Mouse (Mus musculus) heart, embryonic 13.5 days (tissue): Measurements from ENCODE around the gene Ifih1. TPM values are rescaled to one million over a fixed set of nuclear protein-coding genes. Genes with fewer than 3 reads are reported as not detected.

Experiments used
- ATAC-seq: fragments of 200-750 bp; cut with Nextera tagmentation; 2 replicates; pipeline ENCODE4 v1.8.0; 2017; ENCODE audit warnings: moderate TSS enrichment; ENCODE audit not compliant: insufficient number of reproducible peaks, low FRiP score, low TSS enrichment; ENCODE audit errors: extremely low read depth
- H3K27ac ChIP-seq: fragments of 300-500 bp; sonication (generic); replicated peaks from 2 replicates; pipeline ENCODE4 v1.5.1; 2015; ENCODE audit warnings: moderate library complexity, mild to moderate bottlenecking, inconsistent platforms
- H3K27me3 ChIP-seq: fragments of 300-500 bp; sonication (generic); replicated peaks from 2 replicates; pipeline ENCODE4 v1.6.1; 2015; ENCODE audit warnings: mild to moderate bottlenecking, inconsistent platforms
- H3K36me3 ChIP-seq: fragments of 300-500 bp; sonication (generic); 2 replicates; pipeline ENCODE4 v1.6.1; 2015; ENCODE audit warnings: mild to moderate bottlenecking, inconsistent platforms
- H3K4me1 ChIP-seq: fragments of 300-500 bp; sonication (generic); 2 replicates; pipeline ENCODE4 v1.6.1; 2015; ENCODE audit warnings: inconsistent platforms
- H3K4me2 ChIP-seq: fragments of 300-500 bp; sonication (generic); 2 replicates; pipeline ENCODE4 v1.6.1; 2015; ENCODE audit warnings: inconsistent platforms, mild to moderate bottlenecking, moderate library complexity
- H3K4me3 ChIP-seq: fragments of 300-500 bp; sonication (generic); 2 replicates; pipeline ENCODE4 v1.5.1; 2015; ENCODE audit warnings: moderate library complexity, mild to moderate bottlenecking, inconsistent platforms
- H3K9ac ChIP-seq: fragments of 300-500 bp; sonication (generic); 2 replicates; pipeline ENCODE4 v1.6.1; 2015; ENCODE audit warnings: inconsistent platforms, mild to moderate bottlenecking, moderate library complexity
- H3K9me3 ChIP-seq: fragments of 300-500 bp; sonication (generic); 2 replicates; pipeline ENCODE4 v1.6.1; 2016; ENCODE audit warnings: inconsistent platforms
- WGBS: fragments of 180-500 bp; shearing (Covaris S2); methylation state at CpG from one replicate; pipeline ENCODE4 v1.1.7; 2015; ENCODE audit warnings: mixed read lengths; 5-methylcytosine and 5-hydroxymethylcytosine counted together
- polyA plus RNA-seq: library from polyadenylated mRNA; unstranded; fragments of >200 nt; fragmentation: Nextera tagmentation; extraction: Ambion mirVana; gene quantifications from 2 replicates; pipeline ENCODE4 v1.2.1, GENCODE M21; 2015

The Ifih1 gene
- polyA plus RNA-seq, 1 experiment from 2014 or later: 1.4 TPM

DNA sequence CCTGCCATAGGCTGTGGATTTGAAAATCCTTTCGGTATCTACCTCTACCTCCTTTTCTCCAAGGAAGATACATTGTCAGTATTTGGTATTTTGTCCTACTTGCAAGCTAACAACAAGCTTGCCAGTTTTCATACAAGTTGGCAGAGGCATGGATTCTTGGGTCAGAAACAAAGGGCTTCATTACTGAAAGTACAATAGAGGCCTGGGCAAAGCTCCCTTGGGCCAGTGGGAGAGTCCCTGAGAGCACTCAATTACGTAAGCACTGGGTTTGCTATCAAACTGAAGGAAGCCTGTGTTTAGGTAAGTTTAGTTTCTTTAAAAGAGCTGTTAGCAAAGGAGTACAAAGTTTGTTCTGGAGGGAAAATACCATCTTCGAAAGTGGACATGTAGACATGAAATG is 16.5 kb upstream of the Ifih1 start:
- WGBS: 79% methylated on average over 3 of the region's 3 CpGs
- no peak overlapping the region for H3K27ac ChIP-seq
- no peak overlapping the region for H3K9ac ChIP-seq
- H3K36me3 ChIP-seq: no peaks in the 10 kb centered on the region
- H3K4me2 ChIP-seq: no peak overlapping the region
- H3K27me3 ChIP-seq: 0 out of 2 replicates have a peak, but pooled peaks cover 3% of the 10 kb centered on the region
- H3K4me3 ChIP-seq: no peak overlapping the region
- 0 out of 2 replicates have a peak, but pooled peaks cover 8% of the 10 kb centered on the region for H3K4me1 ChIP-seq
- ATAC-seq: no peak
- H3K9me3 ChIP-seq: no peaks in the 10 kb centered on the region

DNA sequence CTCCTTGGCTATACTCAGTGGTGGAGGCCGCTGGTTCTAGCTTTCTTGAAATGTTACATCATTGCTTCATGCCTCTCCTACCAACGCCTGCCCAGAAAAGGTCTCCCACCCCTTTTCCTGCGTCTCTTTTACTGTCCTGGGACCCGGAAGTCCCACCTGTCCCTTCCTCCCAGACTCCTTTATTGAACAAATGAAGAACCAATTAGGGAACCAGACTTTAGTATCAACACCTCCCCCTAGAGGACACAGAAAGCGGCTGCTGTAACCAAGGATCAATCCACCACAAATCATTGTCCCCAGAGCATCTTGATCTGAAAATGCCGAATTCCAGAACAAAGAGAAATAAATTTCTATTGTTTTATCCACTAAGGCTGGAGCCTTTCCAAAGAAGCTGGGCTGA is 14.5 kb upstream of the Ifih1 start:
- no peak overlapping the region for H3K27ac ChIP-seq

DNA sequence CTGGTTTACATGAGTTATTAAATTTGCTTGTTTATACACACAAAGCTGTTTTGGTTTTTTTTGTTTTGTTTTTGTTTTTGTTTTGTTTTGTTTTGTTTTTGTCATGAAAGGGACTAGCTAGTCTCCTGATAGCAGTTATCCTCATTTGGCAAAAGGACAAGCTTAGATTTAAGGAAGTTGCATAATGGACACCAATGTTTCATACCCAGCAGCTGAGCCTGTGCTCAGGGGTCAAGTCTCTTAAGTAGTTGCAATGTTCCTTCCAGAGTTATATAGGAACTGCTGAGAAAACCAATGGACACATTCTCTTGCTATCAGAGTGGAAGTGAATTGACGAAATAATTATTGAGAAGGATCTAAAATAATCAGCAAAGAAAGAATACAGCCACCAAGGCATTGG is 10.0 kb upstream of the Ifih1 start:
- no peak overlapping the region for H3K4me2 ChIP-seq
- H3K4me1 ChIP-seq: 0 out of 2 replicates have a peak, but pooled peaks cover 12% of the 10 kb centered on the region
- no peaks in the 10 kb centered on the region for H3K9me3 ChIP-seq
- H3K27me3 ChIP-seq: no peaks in the 10 kb centered on the region; the same call in 1 of the 2 replicates
- H3K9ac ChIP-seq: no peak overlapping the region
- no peak overlapping the region for H3K27ac ChIP-seq
- no peaks in the 10 kb centered on the region for H3K36me3 ChIP-seq
- no peak for ATAC-seq
- 80% methylated on average over 1 of the region's 1 CpGs for WGBS
- H3K4me3 ChIP-seq: no peak overlapping the region

More for the DNA sequence above, 14.5 kb upstream of the Ifih1 start:
- Histone ChIP-seq H3K27me3 (peaks cover 3% of the 10 kb centered on the region; the same call in 1 of the 2 replicates), H3K4me1 (0 out of 2 replicates have a peak, but pooled peaks cover 9% of the 10 kb centered on the region), H3K9me3 (no peaks in the 10 kb centered on the region), H3K36me3 (no peaks in the 10 kb centered on the region), H3K9ac (no peak overlapping the region), H3K4me2 (no peak overlapping the region), H3K4me3 (no peak overlapping the region)
- 45% methylated on average over 6 of the region's 6 CpGs for WGBS
- ATAC-seq: no peak

DNA sequence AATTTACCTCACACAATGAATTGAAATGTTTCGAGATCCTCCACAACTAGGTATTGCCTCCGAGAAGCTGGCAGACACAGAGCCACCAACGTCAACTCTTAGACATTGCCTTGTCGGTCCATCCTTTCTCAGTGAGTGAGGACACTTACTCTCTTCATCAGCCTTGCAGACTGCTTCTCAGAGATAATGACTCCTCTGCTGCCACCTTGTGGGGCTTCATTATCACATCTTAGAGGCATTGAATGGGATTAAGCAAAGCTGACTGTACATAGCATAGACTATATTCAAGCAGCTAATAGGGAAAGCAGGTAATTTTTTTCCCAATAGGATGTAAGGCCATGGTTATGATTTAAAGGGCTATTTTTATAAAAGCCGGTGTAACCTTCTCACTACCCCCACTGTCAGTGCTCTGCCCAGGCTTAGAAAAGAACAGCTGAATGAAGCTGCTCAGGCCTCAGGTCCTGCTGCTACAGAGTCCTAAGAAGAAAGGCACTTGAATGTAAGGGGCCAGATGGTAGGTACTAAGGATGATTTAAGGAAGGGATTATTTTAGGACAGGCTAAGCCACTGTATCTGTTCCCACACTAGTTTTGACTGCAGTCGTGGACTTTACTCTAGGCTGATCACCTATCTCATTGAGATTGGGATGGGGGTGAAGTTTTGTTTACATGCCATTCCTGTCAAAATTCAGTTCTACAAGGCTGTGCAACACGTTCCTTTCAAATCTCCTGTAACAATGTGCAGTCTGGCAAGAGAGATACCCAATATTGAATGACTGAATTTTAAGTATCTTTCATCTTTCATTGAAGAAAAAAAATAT is 8.7 kb upstream of the Ifih1 start:
- H3K27me3 ChIP-seq: no peaks in the 10 kb centered on the region; the same call in 1 of the 2 replicates
- H3K9ac ChIP-seq: no peak overlapping the region
- H3K27ac ChIP-seq: no peak overlapping the region
- H3K4me2 ChIP-seq: no peak overlapping the region
- H3K4me3 ChIP-seq: no peak overlapping the region
- no peaks in the 10 kb centered on the region for H3K9me3 ChIP-seq
- 36% methylated on average over 7 of the region's 7 CpGs for WGBS
- ATAC-seq: no peak
- no peaks in the 10 kb centered on the region for H3K36me3 ChIP-seq
- H3K4me1 ChIP-seq: 0 out of 2 replicates have a peak, but pooled peaks cover 15% of the 10 kb centered on the region

DNA sequence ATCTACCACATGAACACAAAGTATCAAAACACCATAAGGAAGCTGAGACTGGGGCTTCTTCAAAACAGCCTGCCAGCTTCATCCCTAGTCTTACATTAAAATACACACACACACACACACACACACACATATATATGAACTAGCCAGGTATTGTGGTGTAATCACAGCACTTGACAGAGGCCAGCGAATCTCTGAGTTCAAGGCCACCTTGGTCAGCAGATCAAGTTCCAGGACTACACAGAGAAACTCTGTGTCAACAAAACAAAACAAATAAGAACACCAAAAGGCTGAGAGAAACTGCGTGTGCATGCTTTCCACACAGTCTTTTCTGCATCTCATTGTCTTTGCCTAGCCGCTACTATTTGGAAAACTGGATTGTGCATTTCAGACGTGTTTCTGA is 6.4 kb upstream of the Ifih1 start:
- Histone ChIP-seq H3K36me3 (no peaks in the 10 kb centered on the region), H3K9ac (no peak overlapping the region), H3K27ac (no peak overlapping the region), H3K4me2 (no peak overlapping the region), H3K4me3 (no peak overlapping the region), H3K27me3 (no peaks in the 10 kb centered on the region; the same call in 1 of the 2 replicates), H3K9me3 (no peaks in the 10 kb centered on the region), H3K4me1 (0 out of 2 replicates have a peak, but pooled peaks cover 15% of the 10 kb centered on the region)
- ATAC-seq: no peak
- WGBS: 73% methylated on average over 4 of the region's 4 CpGs

DNA sequence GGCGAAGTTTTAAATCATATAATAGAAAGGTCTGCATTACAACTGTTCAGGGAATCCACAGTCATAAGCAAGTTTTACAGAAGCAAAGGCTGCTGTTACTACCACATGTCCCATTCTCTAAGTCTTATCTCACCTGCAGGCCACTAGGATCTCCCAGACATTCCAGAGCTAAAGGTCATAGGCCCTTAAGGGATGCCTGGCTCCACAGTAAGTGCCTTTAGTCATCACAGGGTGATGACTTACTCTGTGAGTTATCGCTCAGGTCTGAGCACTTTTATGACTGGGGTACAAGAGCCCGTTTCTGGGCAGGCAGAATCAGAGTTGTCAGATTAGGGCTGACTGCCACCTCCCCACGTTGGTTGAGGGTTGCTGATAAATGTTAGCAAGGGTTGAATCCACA is 5.8 kb upstream of the Ifih1 start:
- H3K27ac ChIP-seq: no peak overlapping the region
- H3K36me3 ChIP-seq: no peaks in the 10 kb centered on the region
- H3K27me3 ChIP-seq: no peaks in the 10 kb centered on the region; the same call in 1 of the 2 replicates
- H3K4me3 ChIP-seq: no peak overlapping the region
- no peak overlapping the region for H3K4me2 ChIP-seq
- no peaks in the 10 kb centered on the region for H3K9me3 ChIP-seq
- WGBS: 51% methylated on average over 4 of the region's 4 CpGs
- peaks cover 17% of the 10 kb centered on the region for H3K4me1 ChIP-seq
- ATAC-seq: no peak
- H3K9ac ChIP-seq: no peak overlapping the region

DNA sequence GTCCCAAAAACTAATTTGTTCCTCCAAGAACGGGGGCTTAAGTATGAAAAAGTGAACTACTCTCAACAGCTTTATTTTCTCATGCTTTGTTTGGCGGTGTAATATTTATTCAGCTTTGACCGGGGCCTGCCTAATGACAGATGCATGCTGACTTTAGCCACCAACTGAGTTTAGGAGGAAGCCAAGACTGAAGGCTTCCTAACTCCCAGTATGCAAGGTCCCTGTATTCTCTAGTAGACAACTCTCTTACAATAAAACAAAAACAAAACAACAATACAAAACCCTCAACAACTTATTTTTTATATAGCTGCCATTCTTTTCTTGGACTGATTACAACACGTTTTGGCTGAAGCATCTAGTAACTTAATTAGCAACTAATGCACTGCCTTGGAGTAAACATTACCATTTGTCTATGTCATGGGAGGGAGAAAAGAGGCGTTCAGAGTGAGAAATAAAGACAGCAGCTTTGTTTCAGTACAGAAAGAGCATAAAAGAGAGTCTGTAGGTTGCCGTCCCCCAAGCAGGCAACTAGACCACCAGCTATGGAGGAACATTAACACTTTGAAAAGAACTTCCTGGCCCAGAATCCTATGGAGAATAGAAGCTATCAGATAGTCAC is 725 bp upstream of the Ifih1 start:
- no peaks in the 10 kb centered on the region for H3K27me3 ChIP-seq
- peaks cover 18% of the 10 kb centered on the region for H3K4me1 ChIP-seq
- no peaks in the 10 kb centered on the region for H3K36me3 ChIP-seq
- no peaks in the 10 kb centered on the region for H3K9me3 ChIP-seq
- peak overlapping the region; percentile 83 for H3K9ac ChIP-seq
- peak overlapping the region; percentile 76 for H3K4me2 ChIP-seq
- peak overlapping the region; percentile 71 for H3K4me3 ChIP-seq
- H3K27ac ChIP-seq: peak overlapping the region; percentile 78; the same call in 1 of the 2 replicates
- no peak for ATAC-seq
- WGBS: 30% methylated on average over 6 of the region's 6 CpGs

DNA sequence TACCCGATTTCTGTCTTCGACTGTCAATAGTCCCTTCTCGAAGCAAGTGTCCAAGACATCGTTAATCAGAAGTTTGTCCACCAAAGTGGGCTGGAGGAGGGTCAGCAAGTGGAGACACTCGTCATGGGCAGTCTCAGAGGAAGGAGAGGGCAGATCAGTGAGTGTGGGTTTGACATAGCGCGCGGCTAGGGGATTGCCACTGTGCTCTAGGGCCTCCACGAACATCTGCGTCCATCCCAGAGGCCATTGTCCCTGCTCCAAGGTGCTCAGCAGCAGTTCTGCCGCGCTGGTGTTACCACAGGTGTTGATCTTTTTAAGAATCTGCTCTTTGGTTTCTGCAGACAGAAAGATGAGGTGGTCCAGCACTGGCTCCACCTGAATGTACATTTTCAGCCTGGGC is 580 bp downstream of the Ifih1 start:
- 37% methylated on average over 12 of the region's 12 CpGs for WGBS
- H3K36me3 ChIP-seq: no peaks in the 10 kb centered on the region
- H3K9ac ChIP-seq: peak overlapping the region; percentile 83
- peak overlapping the region; percentile 71 for H3K4me3 ChIP-seq
- no peaks in the 10 kb centered on the region for H3K9me3 ChIP-seq
- H3K27ac ChIP-seq: no peak overlapping the region
- H3K4me2 ChIP-seq: peak overlapping the region; percentile 76
- ATAC-seq: no peak
- no peaks in the 10 kb centered on the region for H3K27me3 ChIP-seq
- H3K4me1 ChIP-seq: peaks cover 18% of the 10 kb centered on the region

DNA sequence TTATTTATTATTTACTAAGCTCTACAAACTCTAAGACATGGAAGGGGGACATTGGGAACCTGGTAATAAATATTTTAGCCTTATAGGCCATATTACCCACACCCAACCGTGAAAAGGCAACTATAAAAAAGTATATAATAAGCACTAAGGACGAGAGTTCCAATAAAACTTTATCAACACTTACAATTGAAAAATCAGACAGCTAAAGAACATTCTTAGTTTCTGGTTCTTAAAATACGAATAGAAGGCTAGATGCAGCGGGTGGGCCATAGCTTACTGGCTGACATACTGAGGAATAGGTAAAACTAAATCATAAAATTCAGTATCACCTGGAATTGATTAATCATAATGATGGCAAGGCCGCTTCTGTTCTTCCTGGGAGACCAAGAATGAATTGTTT is 1.2 kb downstream of the Ifih1 start:
- no peaks in the 10 kb centered on the region for H3K36me3 ChIP-seq
- no peak overlapping the region; the same call in 1 of the 2 replicates for H3K4me2 ChIP-seq
- WGBS: 92% methylated on average over 5 of the region's 5 CpGs

DNA sequence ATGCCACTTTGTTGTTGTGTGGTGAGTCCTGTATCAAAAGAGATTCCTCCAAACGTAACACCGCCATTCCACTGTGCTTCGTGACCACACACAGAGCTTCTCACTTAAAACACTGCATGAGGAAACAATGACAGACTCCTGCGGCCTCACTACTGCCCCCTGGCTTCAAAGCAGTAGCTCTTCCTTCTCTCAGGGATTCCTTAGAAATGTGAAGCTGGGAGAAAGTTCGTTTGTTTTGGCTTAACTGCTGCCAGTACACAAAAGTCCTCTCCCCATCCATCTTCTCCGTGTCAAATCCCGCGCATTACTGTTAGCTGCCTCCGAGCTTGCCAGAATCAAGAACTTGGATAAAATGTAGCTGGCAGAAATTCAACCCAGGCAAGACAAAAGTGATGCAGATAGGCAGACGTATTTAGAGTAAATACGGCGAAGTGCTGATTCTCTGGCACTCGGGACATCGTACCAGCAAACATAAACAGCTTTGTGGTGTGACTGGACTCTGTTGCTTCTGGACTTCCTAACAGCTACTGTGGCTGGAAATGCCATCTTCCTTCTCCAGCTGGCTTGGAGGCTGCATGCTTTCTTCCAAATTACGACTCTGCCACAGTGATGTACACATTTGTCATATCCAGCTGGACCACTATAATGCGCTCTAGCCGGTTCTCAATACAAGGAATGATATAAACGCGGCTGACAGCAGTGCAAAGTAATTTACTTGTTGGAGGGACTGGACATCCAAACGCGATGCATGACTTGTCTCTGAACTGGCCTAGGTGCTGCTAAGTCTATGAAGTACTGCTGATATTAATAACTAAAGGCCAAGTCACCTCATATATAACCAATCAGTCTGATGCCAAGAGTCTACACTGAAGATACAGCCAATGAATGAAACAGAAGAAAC is 2.4 kb downstream of the Ifih1 start:
- no peaks in the 10 kb centered on the region for H3K27me3 ChIP-seq
- H3K9ac ChIP-seq: no peak overlapping the region
- no peaks in the 10 kb centered on the region for H3K9me3 ChIP-seq
- no peak overlapping the region for H3K27ac ChIP-seq
- no peaks in the 10 kb centered on the region for H3K36me3 ChIP-seq
- no peak for ATAC-seq
- H3K4me1 ChIP-seq: peaks cover 15% of the 10 kb centered on the region
- WGBS: 51% methylated on average over 21 of the region's 21 CpGs
- no peak overlapping the region for H3K4me3 ChIP-seq
- H3K4me2 ChIP-seq: peak overlapping the region; percentile 44

More for the DNA sequence above, 1.2 kb downstream of the Ifih1 start:
- H3K9me3 ChIP-seq: no peaks in the 10 kb centered on the region
- no peak for ATAC-seq
- H3K9ac ChIP-seq: no peak overlapping the region
- H3K4me3 ChIP-seq: peak overlapping the region; percentile 71; the same call in 1 of the 2 replicates
- H3K27me3 ChIP-seq: no peaks in the 10 kb centered on the region
- no peak overlapping the region for H3K27ac ChIP-seq
- H3K4me1 ChIP-seq: peaks cover 16% of the 10 kb centered on the region

DNA sequence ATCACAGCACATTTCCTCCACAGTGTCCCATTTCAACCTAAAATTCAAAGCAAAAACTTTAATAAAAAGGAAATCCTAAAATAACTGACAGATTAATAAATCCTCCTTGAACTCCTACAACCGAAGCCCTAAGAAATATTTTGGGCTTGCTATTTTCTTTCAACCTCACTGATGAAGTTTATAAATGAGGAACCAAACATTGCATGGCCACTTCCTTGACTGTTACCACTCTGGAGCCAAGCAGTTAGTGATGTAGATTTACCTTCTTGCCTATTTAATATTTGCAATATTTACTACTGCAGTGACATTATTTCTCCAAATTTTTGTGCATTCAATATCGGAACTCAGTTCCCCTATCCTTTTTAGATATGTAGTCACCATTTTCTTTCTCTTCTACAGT is 6.2 kb downstream of the Ifih1 start:
- H3K9ac ChIP-seq: no peak overlapping the region
- no peak overlapping the region for H3K4me3 ChIP-seq
- H3K4me1 ChIP-seq: peaks cover 4% of the 10 kb centered on the region; the same call in 1 of the 2 replicates
- no peak overlapping the region for H3K27ac ChIP-seq
- no peaks in the 10 kb centered on the region for H3K27me3 ChIP-seq
- H3K4me2 ChIP-seq: no peak overlapping the region
- no peaks in the 10 kb centered on the region for H3K36me3 ChIP-seq
- no peak for ATAC-seq
- H3K9me3 ChIP-seq: no peaks in the 10 kb centered on the region
- WGBS: 86% methylated on average over 2 of the region's 2 CpGs
